Mouse (Mus musculus) heart, embryonic 12.5 days (tissue): ENCODE data around the gene Aven. TPM values are rescaled to one million over a fixed set of nuclear protein-coding genes. Genes with fewer than 3 reads are reported as not detected.

Experiments
- ATAC-seq: fragments of 200-750 bp; cut with Nextera tagmentation; 2 replicates; pipeline ENCODE4 v1.8.0; 2017; ENCODE audit warnings: moderate TSS enrichment, moderate library complexity; ENCODE audit not compliant: insufficient number of reproducible peaks, low FRiP score
- H3K27ac ChIP-seq: fragments of 300-500 bp; sonication (generic); 2 replicates; pipeline ENCODE4 v1.5.1; 2016; ENCODE audit warnings: mild to moderate bottlenecking, moderate library complexity; ENCODE audit not compliant: poor library complexity, severe bottlenecking
- H3K27me3 ChIP-seq: fragments of 300-500 bp; sonication (generic); replicated peaks from 2 replicates; pipeline ENCODE4 v1.6.1; 2016; ENCODE audit warnings: mild to moderate bottlenecking, moderate library complexity
- H3K36me3 ChIP-seq: fragments of 300-500 bp; sonication (generic); 2 replicates; pipeline ENCODE4 v1.6.1; 2016; ENCODE audit warnings: mild to moderate bottlenecking, moderate library complexity
- H3K4me1 ChIP-seq: fragments of 300-500 bp; sonication (generic); replicated peaks from 2 replicates; pipeline ENCODE4 v1.6.1; 2016; ENCODE audit warnings: mild to moderate bottlenecking
- H3K4me2 ChIP-seq: fragments of 300-500 bp; sonication (generic); 2 replicates; pipeline ENCODE4 v1.6.1; 2016; ENCODE audit warnings: mild to moderate bottlenecking, moderate library complexity
- H3K4me3 ChIP-seq: fragments of 300-500 bp; sonication (generic); 2 replicates; pipeline ENCODE4 v1.5.1; 2016; ENCODE audit warnings: mild to moderate bottlenecking
- H3K9ac ChIP-seq: fragments of 300-500 bp; sonication (generic); 2 replicates; pipeline ENCODE4 v1.6.1; 2016; ENCODE audit warnings: mild to moderate bottlenecking, moderate library complexity
- H3K9me3 ChIP-seq: fragments of 300-500 bp; sonication (generic); replicated peaks from 2 replicates; pipeline ENCODE4 v1.6.1; 2016; ENCODE audit warnings: mild to moderate bottlenecking, moderate library complexity
- WGBS: fragments of 180-500 bp; shearing (Covaris S2); methylation state at CpG from one replicate; pipeline ENCODE4 v1.1.7; 2016; 5-methylcytosine and 5-hydroxymethylcytosine counted together
- polyA plus RNA-seq: library from polyadenylated mRNA; unstranded; fragments of >200 nt; fragmentation: Nextera tagmentation; extraction: Ambion mirVana; gene quantifications from 2 replicates; pipeline ENCODE4 v1.2.1, GENCODE M21; 2016

The Aven gene
- polyA plus RNA-seq, 1 experiment from 2014 or later = 12.1 TPM

- no peak for ATAC-seq
- peaks cover 33% of the 10 kb centered on the region for H3K36me3 ChIP-seq
- peaks cover 10% of the 10 kb centered on the region for H3K4me1 ChIP-seq
- no peak overlapping the region for H3K4me3 ChIP-seq
- no peak overlapping the region for H3K4me2 ChIP-seq
- no peaks in the 10 kb centered on the region for H3K27me3 ChIP-seq
- H3K9ac ChIP-seq = no peak overlapping the region
- H3K27ac ChIP-seq = no peak overlapping the region
- no peaks in the 10 kb centered on the region for H3K9me3 ChIP-seq
These were observed 23.2 kb upstream of the Aven start for GRCm38 (mm10) chr2:112469542-112469941.

- no peak for ATAC-seq
- no peak overlapping the region for H3K4me2 ChIP-seq
These were observed 21.8 kb upstream of the Aven start for GRCm38 (mm10) chr2:112470961-112471381.

GRCm38 (mm10) chr2:112472076-112472475 lies 20.7 kb upstream of the Aven start:
- Histone ChIP-seq H3K27ac (no peak overlapping the region), H3K27me3 (no peaks in the 10 kb centered on the region), H3K4me2 (no peak overlapping the region), H3K4me3 (no peak overlapping the region), H3K4me1 (peaks cover 10% of the 10 kb centered on the region), H3K9ac (no peak overlapping the region), H3K36me3 (peaks cover 18% of the 10 kb centered on the region), H3K9me3 (no peaks in the 10 kb centered on the region)
- 82% methylated on average over 2 of the region's 2 CpGs for WGBS
- ATAC-seq = no peak

More at GRCm38 (mm10) chr2:112470961-112471381, 21.8 kb upstream of the Aven start:
- Histone ChIP-seq H3K36me3 (peaks cover 27% of the 10 kb centered on the region), H3K9me3 (no peaks in the 10 kb centered on the region), H3K27me3 (no peaks in the 10 kb centered on the region), H3K27ac (peak overlapping the region; percentile 62), H3K4me1 (peaks cover 10% of the 10 kb centered on the region), H3K9ac (no peak overlapping the region), H3K4me3 (no peak overlapping the region)
- 45% methylated on average over 5 of the region's 5 CpGs for WGBS

- no peak for ATAC-seq
- H3K27ac ChIP-seq = no peak overlapping the region
- no peak overlapping the region for H3K4me2 ChIP-seq
- no peak overlapping the region for H3K9ac ChIP-seq
- no peaks in the 10 kb centered on the region for H3K27me3 ChIP-seq
- no peaks in the 10 kb centered on the region for H3K9me3 ChIP-seq
- no peaks in the 10 kb centered on the region for H3K36me3 ChIP-seq
- H3K4me1 ChIP-seq = peaks cover 5% of the 10 kb centered on the region
- WGBS = 64% methylated on average over 5 of the region's 5 CpGs
- H3K4me3 ChIP-seq = no peak overlapping the region
These were observed 17.6 kb upstream of the Aven start for GRCm38 (mm10) chr2:112474997-112475724.

- H3K4me2 ChIP-seq = no peak overlapping the region
- H3K4me1 ChIP-seq = no peaks in the 10 kb centered on the region
- no peak for ATAC-seq
- H3K36me3 ChIP-seq = no peaks in the 10 kb centered on the region
- no peak overlapping the region for H3K4me3 ChIP-seq
- H3K27ac ChIP-seq = no peak overlapping the region
- H3K9ac ChIP-seq = no peak overlapping the region
- 78% methylated on average over 6 of the region's 6 CpGs for WGBS
- H3K9me3 ChIP-seq = no peaks in the 10 kb centered on the region
- H3K27me3 ChIP-seq = no peaks in the 10 kb centered on the region
These were observed 16.2 kb upstream of the Aven start for GRCm38 (mm10) chr2:112476554-112476953.

GRCm38 (mm10) chr2:112480669-112481068 lies 12.1 kb upstream of the Aven start, which contains the start of gene Chrm5:
Chrm5 (minus strand) TSS chr2:112480769.
- Histone ChIP-seq H3K36me3 (no peaks in the 10 kb centered on the region), H3K4me1 (peaks cover 5% of the 10 kb centered on the region)
- no peak for ATAC-seq

GRCm38 (mm10) chr2:112481564-112481963 lies 11.2 kb upstream of the Aven start:
- no peaks in the 10 kb centered on the region for H3K27me3 ChIP-seq
- WGBS = 0% methylated on average over 2 of the region's 2 CpGs
- no peaks in the 10 kb centered on the region for H3K36me3 ChIP-seq
- no peak for ATAC-seq
- no peaks in the 10 kb centered on the region for H3K9me3 ChIP-seq
- H3K9ac ChIP-seq = no peak overlapping the region
- no peak overlapping the region for H3K4me3 ChIP-seq
- no peak overlapping the region for H3K4me2 ChIP-seq
- no peak overlapping the region for H3K27ac ChIP-seq
- peaks cover 5% of the 10 kb centered on the region for H3K4me1 ChIP-seq

More at GRCm38 (mm10) chr2:112480669-112481068, 12.1 kb upstream of the Aven start, which contains the start of gene Chrm5:
- Histone ChIP-seq H3K27ac (no peak within 1 kb of the TSS), H3K4me2 (no peak within 1 kb of the TSS), H3K4me3 (no peak within 1 kb of the TSS), H3K9ac (no peak within 1 kb of the TSS), H3K27me3 (no peaks in the 10 kb centered on the region), H3K9me3 (no peaks in the 10 kb centered on the region)
- 81% methylated on average over 5 of the region's 5 CpGs for WGBS

- Histone ChIP-seq H3K9ac (no peak overlapping the region), H3K4me2 (no peak overlapping the region), H3K36me3 (no peaks in the 10 kb centered on the region), H3K4me3 (no peak overlapping the region), H3K4me1 (peaks cover 5% of the 10 kb centered on the region), H3K27me3 (no peaks in the 10 kb centered on the region), H3K9me3 (no peaks in the 10 kb centered on the region), H3K27ac (no peak overlapping the region)
- WGBS = 69% methylated on average over 5 of the region's 5 CpGs
- ATAC-seq = no peak
These were observed 10.0 kb upstream of the Aven start for GRCm38 (mm10) chr2:112482533-112483333.

- 64% methylated on average over 2 of the region's 2 CpGs for WGBS
- H3K9ac ChIP-seq = no peak overlapping the region
- H3K4me2 ChIP-seq = no peak overlapping the region
- no peak overlapping the region for H3K27ac ChIP-seq
- no peaks in the 10 kb centered on the region for H3K27me3 ChIP-seq
- H3K4me1 ChIP-seq = peaks cover 5% of the 10 kb centered on the region
- H3K9me3 ChIP-seq = no peaks in the 10 kb centered on the region
- H3K36me3 ChIP-seq = no peaks in the 10 kb centered on the region
- ATAC-seq = no peak
- H3K4me3 ChIP-seq = no peak overlapping the region
These were observed 9.5 kb upstream of the Aven start for GRCm38 (mm10) chr2:112483334-112483651.

GRCm38 (mm10) chr2:112484886-112485285 lies 7.9 kb upstream of the Aven start:
- ATAC-seq = peak; percentile 55; the same call in 1 of the 2 replicates
- Histone ChIP-seq H3K27ac (no peak overlapping the region), H3K4me1 (peaks cover 5% of the 10 kb centered on the region), H3K9ac (no peak overlapping the region), H3K9me3 (no peaks in the 10 kb centered on the region), H3K4me3 (no peak overlapping the region), H3K36me3 (no peaks in the 10 kb centered on the region), H3K27me3 (no peaks in the 10 kb centered on the region), H3K4me2 (no peak overlapping the region)
- 31% methylated on average over 2 of the region's 2 CpGs for WGBS

- 80% methylated on average over 11 of the region's 11 CpGs for WGBS
- no peak overlapping the region for H3K27ac ChIP-seq
- no peak for ATAC-seq
- no peak overlapping the region for H3K4me3 ChIP-seq
- H3K9ac ChIP-seq = no peak overlapping the region
- H3K36me3 ChIP-seq = no peaks in the 10 kb centered on the region
- no peaks in the 10 kb centered on the region for H3K27me3 ChIP-seq
- no peak overlapping the region for H3K4me2 ChIP-seq
- peaks cover 6% of the 10 kb centered on the region for H3K4me1 ChIP-seq
- H3K9me3 ChIP-seq = no peaks in the 10 kb centered on the region
These were observed 2.1 kb upstream of the Aven start for GRCm38 (mm10) chr2:112490483-112491196.
